Mouse (Mus musculus) MEL (cell line): ENCODE data around the gene Psmd5. TPM values are rescaled to one million over a fixed set of nuclear protein-coding genes. Genes with fewer than 3 reads are reported as not detected.

Experiments
- DNase-seq: peaks from one replicate; pipeline ENCODE4 v3.0.0; 2011; ENCODE audit warnings: low read depth, low spot score
- H3K27ac ChIP-seq: 2 replicates; pipeline ENCODE4 v1.5.1; 2012; ENCODE audit warnings: low read depth, mild to moderate bottlenecking, control low read depth, low read length, moderate library complexity; ENCODE audit not compliant: control insufficient read depth
- H3K27me3 ChIP-seq, 2 experiments: fragments of 150-350 bp in 1 of 2; sonication (generic) in 1 of 2; 2 replicates each; pipeline ENCODE4 v1.6.1; 2012; ENCODE audit warnings: low read length in 2 of 2, mild to moderate bottlenecking in 2 of 2, improper control_type of control experiment in 1 of 2, moderate library complexity in 1 of 2; ENCODE audit not compliant: insufficient read depth in 2 of 2, control insufficient read depth in 1 of 2
- H3K36me3 ChIP-seq, 2 experiments: 2 replicates each; pipeline ENCODE4 v1.6.1; 2012 to 2014; ENCODE audit warnings: low read length in 2 of 2, improper control_type of control experiment in 1 of 2, inconsistent platforms in 1 of 2, mild to moderate bottlenecking in 1 of 2; ENCODE audit not compliant: insufficient read depth in 2 of 2, control insufficient read depth in 1 of 2
- H3K4me1 ChIP-seq, 2 experiments: fragments of 150-350 bp in 1 of 2; sonication (generic) in 1 of 2; 2 replicates each; pipeline ENCODE4 v1.6.1; 2012; ENCODE audit warnings: low read length in 2 of 2, improper control_type of control experiment in 1 of 2, mild to moderate bottlenecking in 1 of 2; ENCODE audit not compliant: insufficient read depth in 2 of 2, control insufficient read depth in 1 of 2
- H3K4me3 ChIP-seq, 2 experiments: fragments of 150-350 bp in 1 of 2; sonication (generic) in 1 of 2; 2 replicates each; pipeline ENCODE4 v1.5.1; 2012; ENCODE audit warnings: low read depth in 2 of 2, low read length in 2 of 2, mild to moderate bottlenecking in 2 of 2, moderate library complexity in 2 of 2, control low read depth in 1 of 2, improper control_type of control experiment in 1 of 2; ENCODE audit not compliant: control insufficient read depth in 1 of 2, insufficient read depth in 1 of 2
- H3K79me2 ChIP-seq: 2 replicates; pipeline ENCODE4 v1.6.1; 2012; ENCODE audit warnings: mild to moderate bottlenecking, low read length, moderate library complexity; ENCODE audit not compliant: control insufficient read depth, poor library complexity, insufficient read depth
- H3K9ac ChIP-seq: 2 replicates; pipeline ENCODE4 v1.6.1; 2012; ENCODE audit warnings: low read depth, mild to moderate bottlenecking, control low read depth, low read length, moderate library complexity; ENCODE audit not compliant: control insufficient read depth, poor library complexity, severe bottlenecking
- H3K9me3 ChIP-seq: fragments of 150-350 bp; sonication (generic); replicated peaks from 2 replicates; pipeline ENCODE4 v1.6.1; 2012; ENCODE audit warnings: mild to moderate bottlenecking, low read length, improper control_type of control experiment, moderate library complexity; ENCODE audit not compliant: insufficient read depth
- BHLHE40 ChIP-seq: IDR thresholded peaks from 2 replicates; pipeline ENCODE4 v1.6.1; 2012; ENCODE audit warnings: low read depth, mild to moderate bottlenecking, inconsistent platforms, low read length, improper control_type of control experiment, borderline replicate concordance
- CHD1 ChIP-seq: IDR thresholded peaks from 2 replicates; pipeline ENCODE4 v1.6.1; 2012; ENCODE audit warnings: low read depth, mild to moderate bottlenecking, inconsistent platforms, low read length, improper control_type of control experiment
- E2F4 ChIP-seq: IDR thresholded peaks from 2 replicates; pipeline ENCODE4 v1.6.1; 2011; ENCODE audit warnings: low read depth, low read length, improper control_type of control experiment, borderline replicate concordance
- EP300 ChIP-seq, 2 experiments: IDR thresholded peaks; 2 replicates each; pipeline ENCODE4 v1.6.1; 2011; ENCODE audit warnings: improper control_type of control experiment in 2 of 2, low read length in 2 of 2, low read depth in 1 of 2, mild to moderate bottlenecking in 1 of 2
- GABPA ChIP-seq: IDR thresholded peaks from 2 replicates; pipeline ENCODE4 v1.6.1; 2012; ENCODE audit warnings: low read depth, mild to moderate bottlenecking, inconsistent platforms, low read length, improper control_type of control experiment, moderate library complexity
- GATA1 ChIP-seq: IDR thresholded peaks from 2 replicates; pipeline ENCODE4 v1.6.1; 2011; ENCODE audit warnings: low read depth, low read length, improper control_type of control experiment
- HCFC1 ChIP-seq: IDR thresholded peaks from 2 replicates; pipeline ENCODE4 v1.6.1; 2012; ENCODE audit warnings: low read depth, mild to moderate bottlenecking, inconsistent platforms, low read length, improper control_type of control experiment, moderate library complexity
- KAT2A ChIP-seq: conservative IDR thresholded peaks from 2 replicates; pipeline ENCODE4 v1.6.1; 2012; ENCODE audit warnings: low read depth, low read length, improper control_type of control experiment, inconsistent platforms
- MAFK ChIP-seq: IDR thresholded peaks from 2 replicates; pipeline ENCODE4 v1.6.1; 2011; ENCODE audit warnings: low read depth, mild to moderate bottlenecking, low read length, improper control_type of control experiment, borderline replicate concordance
- MAX ChIP-seq: IDR thresholded peaks from 2 replicates; pipeline ENCODE4 v1.6.1; 2011; ENCODE audit warnings: low read length, improper control_type of control experiment
- MEF2A ChIP-seq: IDR thresholded peaks from 2 replicates; pipeline ENCODE4 v1.6.1; 2014; ENCODE audit warnings: low read depth, mild to moderate bottlenecking, inconsistent platforms, low read length, improper control_type of control experiment; ENCODE audit not compliant: poor library complexity, insufficient replicate concordance, severe bottlenecking; ENCODE audit errors: extremely low read depth
- MXI1 ChIP-seq: IDR thresholded peaks from 2 replicates; pipeline ENCODE4 v1.6.1; 2011; ENCODE audit warnings: mild to moderate bottlenecking, low read depth, low read length, improper control_type of control experiment
- MYC ChIP-seq: IDR thresholded peaks from 2 replicates; pipeline ENCODE4 v1.6.1; 2011; ENCODE audit warnings: low read depth, mild to moderate bottlenecking, low read length, improper control_type of control experiment, moderate library complexity
- NELFE ChIP-seq: IDR thresholded peaks from 2 replicates; pipeline ENCODE4 v1.6.1; 2011; ENCODE audit warnings: low read depth, low read length, improper control_type of control experiment
- POLR2A ChIP-seq, 2 experiments: IDR thresholded peaks; 2 replicates each; pipeline ENCODE4 v1.6.1; 2011 to 2012; ENCODE audit warnings: low read length in 2 of 2, mild to moderate bottlenecking in 2 of 2, control low read depth in 1 of 2, improper control_type of control experiment in 1 of 2, low read depth in 1 of 2, moderate library complexity in 1 of 2; ENCODE audit not compliant: control insufficient read depth in 1 of 2, insufficient read depth in 1 of 2, poor library complexity in 1 of 2
- RAD21 ChIP-seq: IDR thresholded peaks from 2 replicates; pipeline ENCODE4 v1.6.1; 2011; ENCODE audit warnings: mild to moderate bottlenecking, low read depth, low read length, improper control_type of control experiment
- RCOR1 ChIP-seq: IDR thresholded peaks from 2 replicates; pipeline ENCODE4 v1.6.1; 2012; ENCODE audit warnings: low read depth, mild to moderate bottlenecking, inconsistent platforms, low read length, improper control_type of control experiment
- SMC3 ChIP-seq: IDR thresholded peaks from 2 replicates; pipeline ENCODE4 v1.6.1; 2011; ENCODE audit warnings: low read depth, low read length, improper control_type of control experiment
- TAL1 ChIP-seq: IDR thresholded peaks from 2 replicates; pipeline ENCODE4 v1.6.1; 2012; ENCODE audit warnings: mild to moderate bottlenecking, inconsistent platforms, low read length, moderate library complexity, mixed read lengths
- TBP ChIP-seq: IDR thresholded peaks from 2 replicates; pipeline ENCODE4 v1.8.0; 2011; ENCODE audit warnings: low read depth, low read length, improper control_type of control experiment
- USF1 ChIP-seq: IDR thresholded peaks from 2 replicates; pipeline ENCODE4 v1.6.1; 2014; ENCODE audit warnings: low read depth, mild to moderate bottlenecking, inconsistent platforms, low read length, improper control_type of control experiment, moderate library complexity
- ZC3H11A ChIP-seq: IDR thresholded peaks from 2 replicates; pipeline ENCODE4 v1.6.1; 2012; ENCODE audit warnings: low read depth, mild to moderate bottlenecking, inconsistent platforms, low read length, improper control_type of control experiment
- polyA plus RNA-seq, 2 experiments: library from polyadenylated mRNA; stranded (reverse) in 1 of 2; unstranded in 1 of 2; fragments of >175 nt in 1 of 2; fragments of >200 nt in 1 of 2; gene quantifications; 2 replicates each; pipeline versions ENCODE4 v1.2.1 to v1.2.4; 2012; ENCODE audit warnings: low replicate concordance in 2 of 2, low read depth in 1 of 2; ENCODE audit not compliant: insufficient read length in 2 of 2, insufficient read depth in 1 of 2, missing spikeins in 1 of 2
- total RNA-seq: library from RNA; depleted of rRNA; stranded (reverse); fragments of 300-350 nt; gene quantifications from 2 replicates; pipeline ENCODE4 v1.2.3, GENCODE M21; 2012; rRNA removed

Gene Psmd5
- total RNA-seq (48.1 and 63.0 TPM in 2 replicates), polyA plus RNA-seq (10 to 100 TPM in 1 of 2 experiments, not detected in 1; 70.3 TPM)

- Histone ChIP-seq H3K27ac (no peak within 1 kb of the TSS), H3K9ac (no peak within 1 kb of the TSS), H3K27me3 (no peaks in the 10 kb centered on the region), H3K36me3 (peaks cover 0 to 4% of the 10 kb centered on the region in 2 experiments; a peak in 2 of 4 replicates), H3K4me3 (no peak within 1 kb of the TSS), H3K4me1 (peaks cover 5 to 8% of the 10 kb centered on the region in 2 experiments; a peak in 3 of 4 replicates), H3K9me3 (no peaks in the 10 kb centered on the region), H3K79me2 (peaks cover 13% of the 10 kb centered on the region)
- DNase-seq: no peak
- TF ChIP-seq SMC3 (no peak), MXI1 (no peak), NELFE (no peak), HCFC1 (no peak), USF1 (no peak), ZC3H11A (no peak), KAT2A (no peak), EP300 (IDR thresholded peaks at IDR 0.05; ENCODE audit: low read depth in 1 of 2, low read length in 2 of 2) (no peak), BHLHE40 (no peak), MAX (no peak), E2F4 (no peak), GATA1 (no peak), GABPA (no peak)
- TF ChIP-seq, all 39 proteins: peak for 0
Measured at GRCm38 (mm10) chr2:34874816-34875345, at the start of gene Psmd5. Gene Psmd5 (minus strand): TSS chr2:34874968.

GRCm38 (mm10) chr2:34922729-34923128 is 48.0 kb upstream of the Psmd5 start:
- TF ChIP-seq CHD1 (no peak), RAD21 (no peak), MAFK (no peak), MXI1 (no peak), E2F4 (no peak), TAL1 (no peak), RCOR1 (no peak), MEF2A (no peak), MYC (no peak), TBP (no peak), POLR2A (IDR thresholded peaks at IDR 0.05; ENCODE audit: control insufficient read depth in 1 of 2, insufficient read depth in 1 of 2, low read depth in 1 of 2, low read length in 2 of 2, poor library complexity in 1 of 2) (no peak)
- Histone ChIP-seq H3K27me3 (0 out of 4 replicates have a peak, but pooled peaks cover 0 to 2% of the 10 kb centered on the region in 2 experiments), H3K9ac (no peak overlapping the region), H3K27ac (no peak overlapping the region), H3K36me3 (peaks cover 0 to 3% of the 10 kb centered on the region in 2 experiments; a peak in 1 of 4 replicates), H3K79me2 (no peaks in the 10 kb centered on the region), H3K4me1 (peaks cover 0 to 4% of the 10 kb centered on the region in 2 experiments; a peak in 2 of 4 replicates), H3K9me3 (no peaks in the 10 kb centered on the region), H3K4me3 (no peak overlapping the region)
- no peak for DNase-seq
